ENCODE assay signal across 20 mouse cellular contexts in the genomic region with DNA sequence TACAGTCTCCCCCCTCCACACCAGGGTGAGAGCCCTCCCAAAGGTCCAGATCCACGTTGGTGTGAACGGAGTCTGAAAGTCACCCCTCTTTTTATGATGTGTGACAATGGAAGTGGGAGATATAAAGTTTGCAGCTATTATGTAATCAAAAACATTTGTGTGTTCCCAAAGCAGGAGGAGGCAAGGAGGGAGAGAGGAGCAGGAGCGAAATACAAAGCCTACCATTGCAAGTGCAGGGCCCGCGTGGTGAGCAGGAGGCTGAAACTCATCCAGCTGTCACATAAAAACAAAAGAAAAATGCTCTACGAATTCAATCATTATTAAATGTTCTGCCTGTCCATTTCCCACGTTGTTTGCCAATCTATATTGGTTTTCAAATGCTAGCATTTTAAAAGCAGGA.
"Had no signal": no experiment of that assay in that cellular context is flagged by ENCODE, and none has a peak within 500 bp of the region (broad histone marks: within the 10 kb centered on the region; RNA-seq: fewer than 3 reads in every experiment).

No protein-coding gene starts in this region.

- H3K9ac ChIP-seq: liver, embryonic 12.5 days; liver, embryonic 15.5 days; lung, embryonic 15.5 days; midbrain, embryonic 13.5 days; neural tube, embryonic 13.5 days had no signal

- H3K27ac ChIP-seq: kidney, postnatal 0 days; left cerebral cortex, adult 2 months; liver, embryonic 12.5 days; liver, embryonic 15.5 days; lung, embryonic 15.5 days; midbrain, embryonic 10.5 days; midbrain, embryonic 13.5 days; neural tube, embryonic 13.5 days had no signal

- ATAC-seq: intestine, postnatal 0 days; liver, embryonic 12.5 days; midbrain, embryonic 13.5 days; midbrain, embryonic 16.5 days had no signal

- H3K9me3 ChIP-seq: liver, embryonic 12.5 days; liver, embryonic 15.5 days; lung, embryonic 15.5 days; megakaryocyte, embryonic 14.5 days; midbrain, embryonic 10.5 days; midbrain, embryonic 13.5 days; neural tube, embryonic 13.5 days had no signal

- H3K4me3 ChIP-seq: left cerebral cortex, adult 2 months; liver, embryonic 12.5 days; liver, embryonic 15.5 days; lung, embryonic 15.5 days; megakaryocyte, embryonic 14.5 days; midbrain, embryonic 10.5 days; midbrain, embryonic 13.5 days; myocyte; neural tube, embryonic 13.5 days had no signal

- H3K27me3 ChIP-seq: liver, embryonic 12.5 days; liver, embryonic 15.5 days; lung, embryonic 15.5 days; megakaryocyte, embryonic 14.5 days; midbrain, embryonic 13.5 days; neural tube, embryonic 13.5 days had no signal

- H3K36me3 ChIP-seq: liver, embryonic 12.5 days; liver, embryonic 15.5 days; lung, embryonic 15.5 days; midbrain, embryonic 10.5 days; midbrain, embryonic 13.5 days; neural tube, embryonic 13.5 days had no signal

- H3K4me2 ChIP-seq: liver, embryonic 12.5 days; liver, embryonic 15.5 days; lung, embryonic 15.5 days; midbrain, embryonic 13.5 days; neural tube, embryonic 13.5 days had no signal

- DNase-seq: kidney, adult 2 months; kidney, postnatal 25 days; liver; lung, adult 18-20 months; lung, postnatal 10 days; lung, postnatal 36 days; thymus, adult 18-20 months; thymus, postnatal 36 days had no signal

- H3K4me1 ChIP-seq: liver, embryonic 12.5 days; liver, embryonic 15.5 days; lung, embryonic 15.5 days; megakaryocyte, embryonic 14.5 days; midbrain, embryonic 10.5 days; midbrain, embryonic 13.5 days; neural tube, embryonic 13.5 days had no signal
